Mouse (Mus musculus) heart, postnatal 4 days (tissue): Measurements from ENCODE around the gene Vmn1r68. TPM values are rescaled to one million over a fixed set of nuclear protein-coding genes. Genes with fewer than 3 reads are reported as not detected.

Experiments used
- DNase-seq: peaks from one replicate; pipeline ENCODE4 v3.0.0; 2021
- total RNA-seq, 2 experiments: library from RNA; stranded (reverse); gene quantifications; 2 replicates each; pipeline ENCODE4 v1.2.3; 2021

The Vmn1r68 gene
- total RNA-seq, result not detected

GRCm38 (mm10) chr7:10558385-10558784 lies at the start of gene Vmn1r68:
TSS of gene Vmn1r68 (minus strand) at chr7:10558485.
- no peak for DNase-seq

- no peak for DNase-seq
Observed at GRCm38 (mm10) chr7:10495578-10495977, 62.7 kb downstream of the Vmn1r68 start.

- DNase-seq, result peak; percentile 70
Observed at GRCm38 (mm10) chr7:10494786-10495521, 63.3 kb downstream of the Vmn1r68 start, which contains the start of gene Zik1. TSS of gene Zik1 (minus strand) at chr7:10495394.

GRCm38 (mm10) chr7:10480588-10481233 lies 77.6 kb downstream of the Vmn1r68 start:
- DNase-seq, result no peak

- no peak for DNase-seq
Observed at GRCm38 (mm10) chr7:10479813-10480212, 78.5 kb downstream of the Vmn1r68 start.

- no peak for DNase-seq
Observed at GRCm38 (mm10) chr7:10458166-10458565, 100.1 kb downstream of the Vmn1r68 start.

Other genes with a start within 250 kb of the Vmn1r68 start
- not detected for gene Vmn1r67, start 115.2 kb downstream of the Vmn1r68 start, total RNA-seq
- 1 to 10 TPM; 5.0 to 5.1 TPM for gene Zik1, start 63.1 kb downstream of the Vmn1r68 start, total RNA-seq
- gene Vmn1r69, start 55.2 kb upstream of the Vmn1r68 start, total RNA-seq, result not detected
- not detected for gene Vmn1r70, start 73.0 kb upstream of the Vmn1r68 start, total RNA-seq
- gene Nlrp4b, start 129.3 kb upstream of the Vmn1r68 start, total RNA-seq, result not detected
- not detected for gene Vmn1r71, start 195.9 kb upstream of the Vmn1r68 start, total RNA-seq